Mouse (Mus musculus): ENCODE data around the gene Atp2b4. TPM values are rescaled to one million over a fixed set of nuclear protein-coding genes. Genes with fewer than 3 reads are reported as not detected.
A peak's percentile ranks its signal among the peaks of the same experiment; 100 is the strongest.

The Atp2b4 gene
- polyA plus RNA-seq, 1 experiment from 2014 or later = 9.9 TPM

DNA sequence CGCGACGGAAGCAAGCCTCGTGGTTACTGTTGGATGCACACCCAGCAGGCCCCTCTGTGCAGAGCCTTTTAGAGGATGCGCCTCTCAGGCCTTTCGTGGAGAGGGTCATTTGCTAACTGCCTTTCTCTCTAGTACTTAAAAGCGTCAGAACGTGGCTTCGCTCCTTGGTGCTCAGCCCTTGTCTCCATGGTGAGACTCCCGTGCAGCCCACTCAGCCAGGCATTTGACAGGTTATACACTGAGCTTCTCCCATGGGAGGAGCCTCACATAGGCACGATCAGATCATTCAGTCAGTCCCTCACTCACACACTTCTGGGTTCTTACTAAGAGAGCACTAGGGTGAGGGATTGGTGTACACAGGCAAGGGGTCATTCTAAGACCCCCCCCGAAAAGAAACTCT, 39.7 kb upstream of the Atp2b4 start:
- no peaks in the 10 kb centered on the region for H3K36me3 ChIP-seq (replicated peaks; ENCODE audit: insufficient read depth, low read length)
- no peak for TF ChIP-seq EP300 (IDR thresholded peaks at IDR 0.05; ENCODE audit: low read depth)
- TF ChIP-seq CTCF (IDR thresholded peaks at IDR 0.05; ENCODE audit: low read depth) = no peak
- no peak overlapping the region for H3K9ac ChIP-seq (replicated peaks)
- ATAC-seq (no peak), DNase-seq (no peak)
- 0 out of 2 replicates have a peak, but pooled peaks cover 4% of the 10 kb centered on the region for H3K27me3 ChIP-seq (ENCODE audit: insufficient read depth, low read length)
- 78% methylated on average over 12 of the region's 12 CpGs for WGBS (ENCODE audit: insufficient replicate concordance)
- H3K4me2 ChIP-seq (ENCODE audit: low read depth, low read length) = no peak overlapping the region
- H3K4me1 ChIP-seq (ENCODE audit: insufficient read depth) = peaks cover 2% of the 10 kb centered on the region; the same call in 1 of the 2 replicates
- no peak overlapping the region for H3K4me3 ChIP-seq (ENCODE audit: low read depth, low read length)
- no peaks in the 10 kb centered on the region; the same call in 1 of the 2 replicates for H3K9me3 ChIP-seq (ENCODE audit: low read length)
- no peak overlapping the region for H3K27ac ChIP-seq (ENCODE audit: low read depth)

DNA sequence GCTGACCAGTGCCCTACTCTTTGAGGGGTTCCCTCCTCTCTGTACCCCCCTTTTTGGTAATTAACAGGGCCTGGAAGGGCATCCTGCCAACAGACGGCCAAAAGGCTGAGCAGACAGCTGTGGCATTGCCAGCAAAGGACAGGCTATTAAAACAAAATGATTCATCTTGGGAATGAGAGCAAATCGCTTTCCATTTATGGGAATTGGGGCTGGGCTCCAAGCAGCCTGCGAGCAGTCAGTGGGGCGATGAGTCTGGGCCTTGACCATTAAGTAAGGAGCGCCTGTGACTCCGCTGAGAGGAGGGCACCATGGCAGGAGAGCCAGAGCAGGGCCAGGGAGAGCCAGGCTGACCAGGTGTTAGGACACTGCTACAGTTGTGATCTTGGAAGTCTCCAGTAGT, 33.5 kb upstream of the Atp2b4 start:
- H3K9me3 ChIP-seq (ENCODE audit: low read length) = no peaks in the 10 kb centered on the region; the same call in 1 of the 2 replicates
- no peak for DNase-seq

DNA sequence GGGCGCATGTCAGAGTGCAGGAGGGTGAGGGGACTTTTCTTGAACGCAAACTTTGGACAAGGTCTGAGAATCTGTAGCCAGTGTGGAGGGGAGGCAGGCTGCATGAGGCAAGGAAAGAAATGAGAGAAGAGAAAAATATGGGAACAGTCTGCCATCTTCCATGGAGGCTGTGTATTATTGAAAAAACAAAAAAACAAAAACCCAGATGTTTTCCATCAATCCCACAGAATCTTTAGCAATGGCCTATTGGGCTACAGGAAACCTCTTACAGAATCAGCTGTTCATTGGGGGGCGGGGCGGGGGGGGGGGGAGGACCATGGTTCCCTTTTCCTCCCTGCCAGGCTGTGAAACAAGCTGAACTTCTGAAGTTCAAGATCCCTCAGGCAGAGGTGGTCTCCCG, 31.9 kb upstream of the Atp2b4 start:
- Histone ChIP-seq H3K4me1 (ENCODE audit: insufficient read depth) (0 out of 2 replicates have a peak, but pooled peaks cover 4% of the 10 kb centered on the region), H3K36me3 (replicated peaks; ENCODE audit: insufficient read depth, low read length) (no peaks in the 10 kb centered on the region), H3K27ac (ENCODE audit: low read depth) (no peak overlapping the region), H3K9ac (replicated peaks) (no peak overlapping the region), H3K4me2 (ENCODE audit: low read depth, low read length) (no peak overlapping the region), H3K4me3 (ENCODE audit: low read depth, low read length) (no peak overlapping the region), H3K27me3 (ENCODE audit: insufficient read depth, low read length) (no peaks in the 10 kb centered on the region), H3K9me3 (ENCODE audit: low read length) (no peaks in the 10 kb centered on the region)
- WGBS (ENCODE audit: insufficient replicate concordance) = 45% methylated on average over 5 of the region's 5 CpGs
- DNase-seq = no peak
- ATAC-seq = no peak
- no peak for TF ChIP-seq CTCF (IDR thresholded peaks at IDR 0.05; ENCODE audit: low read depth)
- TF ChIP-seq EP300 (IDR thresholded peaks at IDR 0.05; ENCODE audit: low read depth) = no peak

More for the DNA sequence above, 33.5 kb upstream of the Atp2b4 start:
- Histone ChIP-seq H3K27ac (ENCODE audit: low read depth) (no peak overlapping the region), H3K4me3 (ENCODE audit: low read depth, low read length) (no peak overlapping the region), H3K36me3 (replicated peaks; ENCODE audit: insufficient read depth, low read length) (no peaks in the 10 kb centered on the region), H3K4me2 (ENCODE audit: low read depth, low read length) (no peak overlapping the region), H3K9ac (replicated peaks) (no peak overlapping the region), H3K4me1 (ENCODE audit: insufficient read depth) (no peaks in the 10 kb centered on the region), H3K27me3 (ENCODE audit: insufficient read depth, low read length) (no peaks in the 10 kb centered on the region)
- ATAC-seq = no peak
- TF ChIP-seq EP300 (IDR thresholded peaks at IDR 0.05; ENCODE audit: low read depth) (no peak), CTCF (IDR thresholded peaks at IDR 0.05; ENCODE audit: low read depth) (no peak)
- 84% methylated on average over 6 of the region's 6 CpGs for WGBS (ENCODE audit: insufficient replicate concordance)

DNA sequence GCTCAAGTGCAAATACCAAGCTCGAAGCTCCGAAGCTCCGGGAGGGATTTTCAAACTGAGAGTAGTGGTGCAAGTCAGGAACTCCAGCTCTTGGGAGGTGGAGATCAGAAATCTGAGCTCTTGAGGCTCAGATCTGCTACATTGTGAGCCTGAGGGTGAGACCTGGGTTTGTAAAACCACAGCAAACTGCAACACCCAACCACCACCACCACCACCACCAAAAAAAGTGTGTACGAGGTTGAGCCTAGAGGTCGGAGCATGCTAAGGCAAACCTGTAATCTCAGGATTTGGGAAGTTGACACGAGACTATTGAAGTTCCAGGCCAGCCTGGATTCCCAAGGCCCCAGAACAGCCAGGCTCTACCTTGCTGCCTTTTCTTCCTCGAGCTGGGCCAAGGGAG, 25.4 kb upstream of the Atp2b4 start:
- no peaks in the 10 kb centered on the region for H3K27me3 ChIP-seq (ENCODE audit: insufficient read depth, low read length)
- ATAC-seq = no peak
- H3K4me2 ChIP-seq (ENCODE audit: low read depth, low read length) = peak overlapping the region; percentile 38
- H3K27ac ChIP-seq (ENCODE audit: low read depth) = peak overlapping the region; percentile 81
- H3K4me1 ChIP-seq (ENCODE audit: insufficient read depth) = peaks cover 40% of the 10 kb centered on the region
- peak overlapping the region; percentile 24; the same call in 1 of the 2 replicates for H3K9ac ChIP-seq (replicated peaks)
- no peak for TF ChIP-seq CTCF (IDR thresholded peaks at IDR 0.05; ENCODE audit: low read depth)
- no peak for TF ChIP-seq EP300 (IDR thresholded peaks at IDR 0.05; ENCODE audit: low read depth)
- no peak overlapping the region for H3K4me3 ChIP-seq (ENCODE audit: low read depth, low read length)
- no peak for DNase-seq
- H3K9me3 ChIP-seq (ENCODE audit: low read length) = no peaks in the 10 kb centered on the region
- no peaks in the 10 kb centered on the region for H3K36me3 ChIP-seq (replicated peaks; ENCODE audit: insufficient read depth, low read length)
- 39% methylated on average over 7 of the region's 7 CpGs for WGBS (ENCODE audit: insufficient replicate concordance)

DNA sequence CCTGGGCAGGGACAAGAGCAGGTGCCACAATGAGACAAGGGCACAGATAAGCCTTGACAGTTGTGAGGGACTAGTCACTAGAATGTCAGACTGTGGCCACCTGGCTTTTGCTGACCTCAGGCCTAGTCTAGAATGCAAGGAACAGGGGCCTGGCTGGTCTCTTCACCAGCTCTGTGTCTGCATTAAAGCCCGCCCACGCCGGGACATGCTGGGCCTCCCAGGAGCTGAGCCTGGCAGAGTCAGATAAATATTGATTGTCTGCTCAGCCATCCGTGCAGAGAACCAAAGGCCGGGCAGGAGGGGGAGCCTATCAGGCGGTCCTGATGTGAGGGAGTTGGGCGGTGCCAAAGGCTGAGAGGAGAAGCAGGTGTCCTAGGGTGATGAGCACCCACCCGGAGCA, 24.7 kb upstream of the Atp2b4 start:
- Histone ChIP-seq H3K9me3 (ENCODE audit: low read length) (no peaks in the 10 kb centered on the region), H3K27ac (ENCODE audit: low read depth) (peak overlapping the region; percentile 83), H3K27me3 (ENCODE audit: insufficient read depth, low read length) (no peaks in the 10 kb centered on the region), H3K9ac (replicated peaks) (peak overlapping the region; percentile 1; the same call in 1 of the 2 replicates), H3K4me1 (ENCODE audit: insufficient read depth) (peaks cover 42% of the 10 kb centered on the region), H3K4me3 (ENCODE audit: low read depth, low read length) (no peak overlapping the region), H3K4me2 (ENCODE audit: low read depth, low read length) (peak overlapping the region; percentile 47), H3K36me3 (replicated peaks; ENCODE audit: insufficient read depth, low read length) (no peaks in the 10 kb centered on the region)
- ATAC-seq (peak; percentile 98), DNase-seq (peak; percentile 91)
- 18% methylated on average over 8 of the region's 8 CpGs for WGBS (ENCODE audit: insufficient replicate concordance)
- peak; percentile 30 for TF ChIP-seq CTCF (IDR thresholded peaks at IDR 0.05; ENCODE audit: low read depth)
- peak; percentile 98 for TF ChIP-seq EP300 (IDR thresholded peaks at IDR 0.05; ENCODE audit: low read depth)

DNA sequence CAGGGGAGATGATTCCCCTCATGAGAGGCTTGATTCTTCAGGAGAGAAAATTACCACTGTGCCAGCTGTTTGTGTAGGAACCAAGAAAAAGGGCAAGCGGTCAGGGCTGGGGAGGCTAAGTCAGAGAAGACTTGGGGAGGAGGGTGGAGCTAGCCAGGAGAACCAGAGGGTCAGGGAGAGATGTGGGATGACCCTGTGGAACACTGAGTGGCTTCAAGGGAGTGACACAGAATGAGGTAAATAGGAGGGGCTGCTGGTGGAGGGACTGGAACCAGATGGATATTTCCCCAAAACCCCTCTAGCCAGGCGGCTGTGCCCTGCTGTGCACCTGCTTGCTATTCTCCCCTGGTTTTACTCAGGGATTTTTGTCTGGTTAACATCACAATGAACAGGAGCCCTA, 24.3 kb upstream of the Atp2b4 start:
- Histone ChIP-seq H3K9ac (replicated peaks) (peak overlapping the region; percentile 1; the same call in 1 of the 2 replicates), H3K9me3 (ENCODE audit: low read length) (no peaks in the 10 kb centered on the region), H3K4me1 (ENCODE audit: insufficient read depth) (peaks cover 42% of the 10 kb centered on the region), H3K36me3 (replicated peaks; ENCODE audit: insufficient read depth, low read length) (no peaks in the 10 kb centered on the region), H3K4me3 (ENCODE audit: low read depth, low read length) (no peak overlapping the region), H3K4me2 (ENCODE audit: low read depth, low read length) (peak overlapping the region; percentile 47), H3K27me3 (ENCODE audit: insufficient read depth, low read length) (no peaks in the 10 kb centered on the region), H3K27ac (ENCODE audit: low read depth) (peak overlapping the region; percentile 83)
- TF ChIP-seq CTCF (IDR thresholded peaks at IDR 0.05; ENCODE audit: low read depth) = no peak
- TF ChIP-seq EP300 (IDR thresholded peaks at IDR 0.05; ENCODE audit: low read depth) = no peak
- ATAC-seq = peak; percentile 22
- WGBS (ENCODE audit: insufficient replicate concordance) = 60% methylated on average over 2 of the region's 2 CpGs
- no peak for DNase-seq
